Mouse (Mus musculus) G1E (cell line): ENCODE measurements at regions not wholly inside any gene's neighbourhood (a gene's known extent, or its start where the extent isn't known, plus 50 kb on each side); places are given as distances from the start of the nearest gene placed in this dataset.

Source experiments
- CTCF ChIP-seq: IDR thresholded peaks from 2 replicates; pipeline ENCODE4 v1.5.1; 2012; ENCODE audit warnings: low read depth, low read length, inconsistent platforms, mixed read lengths
- GATA1 ChIP-seq: IDR thresholded peaks from 2 replicates; pipeline ENCODE4 v1.6.1; 2012; ENCODE audit warnings: borderline replicate concordance, low read length, inconsistent platforms, mixed read lengths
- GATA2 ChIP-seq: IDR thresholded peaks from 2 replicates; pipeline ENCODE4 v1.6.1; 2012; ENCODE audit warnings: low read depth, low read length, inconsistent platforms, borderline replicate concordance
- POLR2AphosphoS5 ChIP-seq: IDR thresholded peaks from 2 replicates; pipeline ENCODE4 v1.6.1; 2012; ENCODE audit warnings: low read depth, low read length, inconsistent platforms; ENCODE audit not compliant: insufficient replicate concordance

GRCm38 (mm10) chr7:83105672-83106071 is 238.5 kb downstream of the Mex3b start:
- TF ChIP-seq CTCF (no peak), POLR2AphosphoS5 (no peak), GATA2 (no peak), GATA1 (no peak)
